Mouse (Mus musculus) embryonic facial prominence, embryonic 14.5 days (tissue): ENCODE measurements at regions not wholly inside any gene's neighbourhood (a gene's known extent, or its start where the extent isn't known, plus 50 kb on each side); places are given as distances from the start of the nearest gene placed in this dataset.

ENCODE experiments used
- ATAC-seq: fragments of 200-750 bp; cut with Nextera tagmentation; 2 replicates; pipeline ENCODE4 v1.8.0; 2017; ENCODE audit warnings: low read depth, moderate number of reproducible peaks, moderate TSS enrichment
- DNase-seq: peaks from one replicate; pipeline ENCODE4 v3.0.0-alpha.2; 2015; ENCODE audit warnings: low spot score
- H3K27ac ChIP-seq: fragments of 300-500 bp; sonication (generic); replicated peaks from 2 replicates; pipeline ENCODE4 v1.5.1; 2014; ENCODE audit warnings: low read depth, mild to moderate bottlenecking, low read length, moderate library complexity
- H3K27me3 ChIP-seq: fragments of 300-500 bp; sonication (generic); replicated peaks from 2 replicates; pipeline ENCODE4 v1.6.1; 2014; ENCODE audit warnings: low read length; ENCODE audit not compliant: control insufficient read depth, insufficient read depth
- H3K36me3 ChIP-seq: fragments of 300-500 bp; sonication (generic); 2 replicates; pipeline ENCODE4 v1.6.1; 2014; ENCODE audit warnings: low read length, mixed read lengths; ENCODE audit not compliant: control insufficient read depth, insufficient read depth
- H3K4me1 ChIP-seq: fragments of 300-500 bp; sonication (generic); 2 replicates; pipeline ENCODE4 v1.6.1; 2014; ENCODE audit warnings: antibody characterized with exemption, low read length; ENCODE audit not compliant: control insufficient read depth, insufficient read depth
- H3K4me2 ChIP-seq: fragments of 300-500 bp; sonication (generic); 2 replicates; pipeline ENCODE4 v1.6.1; 2014; ENCODE audit warnings: low read depth, mild to moderate bottlenecking, low read length, moderate library complexity, mixed read lengths
- H3K4me3 ChIP-seq: fragments of 300-500 bp; sonication (generic); 2 replicates; pipeline ENCODE4 v1.5.1; 2014; ENCODE audit warnings: low read depth, mild to moderate bottlenecking, low read length
- H3K9ac ChIP-seq: fragments of 300-500 bp; sonication (generic); 2 replicates; pipeline ENCODE4 v1.6.1; 2014; ENCODE audit warnings: low read depth, mild to moderate bottlenecking, low read length, moderate library complexity, mixed read lengths
- H3K9me3 ChIP-seq: fragments of 300-500 bp; sonication (generic); 2 replicates; pipeline ENCODE4 v1.6.1; 2016; ENCODE audit warnings: low read length; ENCODE audit not compliant: control insufficient read depth
- WGBS: fragments of 180-500 bp; shearing (Covaris S2); extraction: QIAGEN DNeasy Blood & Tissue Kit; methylation state at CpG from one replicate; pipeline ENCODE4 v1.1.7; 2014; 5-methylcytosine and 5-hydroxymethylcytosine counted together

DNA sequence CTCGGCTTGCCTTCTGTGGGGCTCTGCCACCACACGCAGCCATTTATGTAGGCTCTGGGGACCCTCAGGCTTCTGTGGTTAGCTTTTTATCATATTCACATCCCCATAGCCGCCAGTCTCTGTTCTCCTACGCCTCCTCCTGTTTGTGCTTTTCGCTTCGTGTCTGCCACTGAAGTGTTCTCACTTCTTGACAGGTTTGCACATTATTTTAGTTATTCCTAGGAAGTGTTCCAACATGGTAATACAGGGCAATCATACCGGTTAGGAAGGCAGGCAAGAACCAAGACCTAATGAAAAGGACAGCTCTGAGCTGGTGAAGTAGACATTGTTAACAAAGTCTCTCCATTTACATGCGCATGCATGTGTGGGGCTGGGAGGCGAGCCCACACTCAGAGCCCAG is 120.1 kb upstream of the Arid2 start:
- DNase-seq (no peak), ATAC-seq (no peak)
- Histone ChIP-seq H3K4me1 (0 out of 2 replicates have a peak, but pooled peaks cover 5% of the 10 kb centered on the region), H3K36me3 (no peaks in the 10 kb centered on the region), H3K27ac (no peak overlapping the region), H3K4me3 (no peak overlapping the region), H3K9me3 (no peaks in the 10 kb centered on the region), H3K27me3 (peaks cover 4% of the 10 kb centered on the region; the same call in 1 of the 2 replicates), H3K4me2 (no peak overlapping the region), H3K9ac (no peak overlapping the region)
- 66% methylated on average over 9 of the region's 9 CpGs for WGBS

- ATAC-seq (0 out of 2 replicates have a peak, but pooled peaks have one; percentile 22), DNase-seq (peak; percentile 41)
- peaks cover 4% of the 10 kb centered on the region; the same call in 1 of the 2 replicates for H3K27me3 ChIP-seq
- H3K9me3 ChIP-seq = no peaks in the 10 kb centered on the region
- no peak overlapping the region for H3K27ac ChIP-seq
- no peaks in the 10 kb centered on the region for H3K36me3 ChIP-seq
- 17% methylated on average over 14 of the region's 15 CpGs for WGBS
- H3K4me2 ChIP-seq = peak overlapping the region; percentile 36
- H3K4me1 ChIP-seq = peaks cover 12% of the 10 kb centered on the region; the same call in 1 of the 2 replicates
- no peak overlapping the region for H3K9ac ChIP-seq
- H3K4me3 ChIP-seq = peak overlapping the region; percentile 15; the same call in 1 of the 2 replicates
Observed at GRCm38 (mm10) chr15:96169726-96170467, 117.4 kb upstream of the Arid2 start.

DNA sequence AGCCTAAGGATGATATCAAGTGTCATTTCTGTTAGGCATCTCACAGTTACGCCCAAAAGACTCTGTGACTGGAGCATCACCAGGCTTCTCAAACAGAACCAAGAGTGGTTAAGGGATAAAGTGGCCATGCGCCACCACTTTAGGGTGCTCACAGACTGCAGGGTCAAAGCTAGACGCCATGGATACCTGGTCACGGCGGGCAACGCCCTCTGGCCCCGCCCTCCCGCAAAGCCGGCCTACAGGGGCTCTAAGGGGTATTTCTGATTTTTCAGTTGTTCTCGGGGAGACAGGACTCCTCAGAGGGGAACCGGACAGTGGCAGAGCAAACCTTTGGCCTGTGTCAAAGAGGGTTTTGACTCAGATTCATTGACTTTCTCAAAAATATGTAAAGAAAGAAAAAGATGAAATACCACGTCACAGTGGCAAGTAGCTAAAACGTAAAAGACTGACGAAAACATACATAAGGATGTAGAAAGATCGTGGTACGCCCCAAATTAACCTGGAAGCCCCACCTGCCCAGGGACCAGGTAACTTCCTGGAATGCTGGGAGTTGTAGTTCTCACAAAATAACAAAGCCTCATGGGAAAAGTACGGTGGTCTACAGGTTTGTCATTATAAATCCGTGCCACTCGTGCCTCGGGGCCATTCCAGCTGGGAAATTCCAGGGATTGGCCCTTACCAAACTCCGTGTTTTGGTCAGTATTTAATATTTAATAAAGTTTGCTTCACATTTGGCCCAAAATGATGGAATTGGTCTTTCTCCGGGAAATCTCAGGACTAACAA is 116.1 kb upstream of the Arid2 start:
- Histone ChIP-seq H3K4me2 (peak overlapping the region; percentile 52), H3K4me1 (peaks cover 12% of the 10 kb centered on the region; the same call in 1 of the 2 replicates), H3K9ac (0 out of 2 replicates have a peak overlapping the region, but pooled peaks have one; percentile 34), H3K36me3 (no peaks in the 10 kb centered on the region), H3K27ac (no peak overlapping the region), H3K27me3 (peaks cover 4% of the 10 kb centered on the region; the same call in 1 of the 2 replicates), H3K4me3 (peak overlapping the region; percentile 34), H3K9me3 (no peaks in the 10 kb centered on the region)
- 11% methylated on average over 22 of the region's 22 CpGs for WGBS
- ATAC-seq = peak; percentile 81; the same call in 1 of the 2 replicates
- peak; percentile 86 for DNase-seq

DNA sequence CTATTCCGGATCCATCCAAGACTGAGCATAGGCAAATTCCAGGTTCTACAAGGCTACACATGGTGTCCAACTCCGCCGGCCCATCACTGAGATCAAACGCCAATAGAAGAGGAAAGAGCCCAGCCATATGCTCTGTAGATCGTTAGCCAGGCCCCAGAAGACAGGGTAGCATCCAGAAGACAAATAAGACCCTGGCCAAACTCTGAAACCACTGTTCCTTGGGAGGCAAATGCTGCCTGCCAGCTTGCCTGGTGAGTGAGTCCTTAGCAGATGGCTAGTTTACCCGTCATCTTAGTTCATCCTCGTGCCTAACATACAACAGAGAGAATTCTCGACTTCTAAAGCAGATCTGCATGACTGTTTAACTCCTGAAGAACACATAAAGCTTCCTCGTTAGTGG is 109.4 kb upstream of the Arid2 start:
- Histone ChIP-seq H3K4me1 (peaks cover 7% of the 10 kb centered on the region; the same call in 1 of the 2 replicates), H3K27me3 (no peaks in the 10 kb centered on the region), H3K9ac (no peak overlapping the region), H3K27ac (no peak overlapping the region), H3K9me3 (no peaks in the 10 kb centered on the region), H3K4me3 (no peak overlapping the region), H3K4me2 (no peak overlapping the region), H3K36me3 (no peaks in the 10 kb centered on the region)
- ATAC-seq (no peak), DNase-seq (no peak)
- 70% methylated on average over 9 of the region's 9 CpGs for WGBS

- H3K27me3 ChIP-seq = no peaks in the 10 kb centered on the region
- H3K4me1 ChIP-seq = peaks cover 7% of the 10 kb centered on the region; the same call in 1 of the 2 replicates
- no peak overlapping the region for H3K9ac ChIP-seq
- H3K4me3 ChIP-seq = no peak overlapping the region
- 55% methylated on average over 8 of the region's 8 CpGs for WGBS
- H3K27ac ChIP-seq = no peak overlapping the region
- ATAC-seq (no peak), DNase-seq (peak; percentile 68)
- no peaks in the 10 kb centered on the region for H3K9me3 ChIP-seq
- no peaks in the 10 kb centered on the region for H3K36me3 ChIP-seq
- H3K4me2 ChIP-seq = no peak overlapping the region
Observed at GRCm38 (mm10) chr15:96178374-96179109, 108.8 kb upstream of the Arid2 start.

GRCm38 (mm10) chr15:96179511-96179910 is 107.8 kb upstream of the Arid2 start:
- Histone ChIP-seq H3K27me3 (no peaks in the 10 kb centered on the region), H3K4me3 (no peak overlapping the region), H3K4me2 (no peak overlapping the region), H3K27ac (no peak overlapping the region), H3K4me1 (no peaks in the 10 kb centered on the region), H3K9ac (no peak overlapping the region), H3K9me3 (no peaks in the 10 kb centered on the region), H3K36me3 (no peaks in the 10 kb centered on the region)
- 81% methylated on average over 5 of the region's 5 CpGs for WGBS
- ATAC-seq (no peak), DNase-seq (no peak)

DNA sequence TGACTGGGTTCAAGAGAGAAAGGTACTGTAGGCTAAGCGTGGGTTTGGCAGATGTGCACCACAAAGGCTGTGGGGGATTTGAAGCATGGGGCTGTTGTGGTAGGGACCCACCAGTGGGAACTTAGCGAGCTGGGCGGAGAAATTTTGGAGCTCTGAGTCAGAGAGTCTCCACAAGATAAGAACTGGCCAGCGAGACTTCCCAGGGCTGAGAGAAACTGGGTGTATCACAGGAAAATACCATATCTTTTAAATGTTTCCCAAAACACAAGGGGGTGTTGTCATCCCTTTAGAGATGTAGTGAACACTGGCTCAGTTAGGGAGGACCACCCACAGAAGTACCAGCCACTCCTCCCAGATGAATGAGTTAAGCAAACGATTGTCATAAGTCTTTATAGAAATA is 107.3 kb upstream of the Arid2 start:
- ATAC-seq (no peak), DNase-seq (no peak)
- Histone ChIP-seq H3K4me1 (no peaks in the 10 kb centered on the region), H3K27me3 (no peaks in the 10 kb centered on the region), H3K4me3 (no peak overlapping the region), H3K36me3 (no peaks in the 10 kb centered on the region), H3K4me2 (no peak overlapping the region), H3K9me3 (no peaks in the 10 kb centered on the region), H3K9ac (no peak overlapping the region), H3K27ac (no peak overlapping the region)
- 80% methylated on average over 5 of the region's 5 CpGs for WGBS

GRCm38 (mm10) chr15:96180977-96181376 is 106.3 kb upstream of the Arid2 start:
- Histone ChIP-seq H3K4me1 (peaks cover 4% of the 10 kb centered on the region; the same call in 1 of the 2 replicates), H3K4me3 (no peak overlapping the region), H3K9me3 (no peaks in the 10 kb centered on the region), H3K27me3 (no peaks in the 10 kb centered on the region), H3K36me3 (no peaks in the 10 kb centered on the region), H3K9ac (no peak overlapping the region), H3K4me2 (no peak overlapping the region), H3K27ac (no peak overlapping the region)
- WGBS = 81% methylated on average over 8 of the region's 8 CpGs
- no peak for DNase-seq
- ATAC-seq = no peak
